Mouse (Mus musculus): Measurements from ENCODE around the gene Pou2f1. TPM values are rescaled to one million over a fixed set of nuclear protein-coding genes. Genes with fewer than 3 reads are reported as not detected.
A peak's percentile ranks its signal among the peaks of the same experiment; 100 is the strongest.

Pou2f1 gene
- total RNA-seq, 2 experiments from 2014 or later = 18.0 to 22.8 TPM

GRCm38 (mm10) chr1:165933915-165934647, 68.4 kb downstream of the Pou2f1 start:
- no peak for TF ChIP-seq CTCF (IDR thresholded peaks at IDR 0.05)
- H3K27ac ChIP-seq = peak overlapping the region; percentile 78
- intact Hi-C loops (cut with DNase I) = no loop called here
- DNase-seq (ENCODE audit: extremely low spot score in 1 of 2, low spot score in 2 of 2) = no peak
- H3K4me3 ChIP-seq = peak overlapping the region; percentile 21

GRCm38 (mm10) chr1:165932842-165933241, 69.6 kb downstream of the Pou2f1 start:
- peak overlapping the region; percentile 21; the same call in 1 of the 2 replicates for H3K4me3 ChIP-seq
- no peak for TF ChIP-seq CTCF (IDR thresholded peaks at IDR 0.05)
- no peak overlapping the region; the same call in 1 of the 2 replicates for H3K27ac ChIP-seq
- intact Hi-C loops (cut with DNase I) = no loop called here
- DNase-seq (ENCODE audit: extremely low spot score in 1 of 2, low spot score in 2 of 2) = no peak

GRCm38 (mm10) chr1:165930510-165930909, 72.0 kb downstream of the Pou2f1 start:
- H3K27ac ChIP-seq = no peak overlapping the region
- H3K4me3 ChIP-seq = no peak overlapping the region
- TF ChIP-seq CTCF (IDR thresholded peaks at IDR 0.05) = no peak
- intact Hi-C loops (cut with DNase I) = no loop called here
- DNase-seq (ENCODE audit: extremely low spot score in 1 of 2, low spot score in 2 of 2) = no peak

- no peak for DNase-seq (ENCODE audit: extremely low spot score in 1 of 2, low spot score in 2 of 2)
- no peak overlapping the region for H3K27ac ChIP-seq
- intact Hi-C loops (cut with DNase I) = no loop called here
- no peak for TF ChIP-seq CTCF (IDR thresholded peaks at IDR 0.05)
- no peak overlapping the region for H3K4me3 ChIP-seq
Observed at GRCm38 (mm10) chr1:165927507-165928279, 74.8 kb downstream of the Pou2f1 start.

GRCm38 (mm10) chr1:165925207-165925606, 77.3 kb downstream of the Pou2f1 start:
- no peak for TF ChIP-seq CTCF (IDR thresholded peaks at IDR 0.05)
- no peak for DNase-seq (ENCODE audit: extremely low spot score in 1 of 2, low spot score in 2 of 2)
- no peak overlapping the region for H3K27ac ChIP-seq
- intact Hi-C loops (cut with DNase I) = no loop called here
- H3K4me3 ChIP-seq = no peak overlapping the region

GRCm38 (mm10) chr1:165922488-165922887, 80.0 kb downstream of the Pou2f1 start:
- intact Hi-C loops (cut with DNase I) = no loop called here
- no peak for TF ChIP-seq CTCF (IDR thresholded peaks at IDR 0.05)
- no peak for DNase-seq (ENCODE audit: extremely low spot score in 1 of 2, low spot score in 2 of 2)
- Histone ChIP-seq H3K27ac (no peak overlapping the region), H3K4me3 (no peak overlapping the region)

- no peak for DNase-seq (ENCODE audit: extremely low spot score in 1 of 2, low spot score in 2 of 2)
- intact Hi-C loops (cut with DNase I) = no loop called here
- no peak overlapping the region for H3K4me3 ChIP-seq
- TF ChIP-seq CTCF (IDR thresholded peaks at IDR 0.05) = no peak; the same call in 1 of the 2 replicates
- no peak overlapping the region for H3K27ac ChIP-seq
Observed at GRCm38 (mm10) chr1:165921026-165921425, 81.5 kb downstream of the Pou2f1 start.

GRCm38 (mm10) chr1:165914416-165914801, 88.1 kb downstream of the Pou2f1 start:
- intact Hi-C loops (cut with DNase I) = loop anchor here (5.0 kb wide), 1 partner anchor 53 kb away; no protein-coding TSS in a partner anchor
- no peak overlapping the region for H3K27ac ChIP-seq
- DNase-seq (ENCODE audit: extremely low spot score in 1 of 2, low spot score in 2 of 2) = no peak

GRCm38 (mm10) chr1:165913720-165914415, 88.6 kb downstream of the Pou2f1 start:
- no peak overlapping the region for H3K27ac ChIP-seq
- intact Hi-C loops (cut with DNase I) = loop anchor here (5.0 kb wide), 1 partner anchor 53 kb away; no protein-coding TSS in a partner anchor
- DNase-seq (ENCODE audit: extremely low spot score in 1 of 2, low spot score in 2 of 2) = no peak

More at GRCm38 (mm10) chr1:165914416-165914801, 88.1 kb downstream of the Pou2f1 start:
- no peak overlapping the region for H3K4me3 ChIP-seq
- no peak for TF ChIP-seq CTCF (IDR thresholded peaks at IDR 0.05)

GRCm38 (mm10) chr1:165909471-165909870, 93.0 kb downstream of the Pou2f1 start:
- intact Hi-C loops (cut with DNase I) = no loop called here
- no peak for DNase-seq (ENCODE audit: extremely low spot score in 1 of 2, low spot score in 2 of 2)
- no peak for TF ChIP-seq CTCF (IDR thresholded peaks at IDR 0.05)
- Histone ChIP-seq H3K27ac (no peak overlapping the region), H3K4me3 (no peak overlapping the region)

More at GRCm38 (mm10) chr1:165913720-165914415, 88.6 kb downstream of the Pou2f1 start:
- no peak overlapping the region for H3K4me3 ChIP-seq
- TF ChIP-seq CTCF (IDR thresholded peaks at IDR 0.05) = no peak

- intact Hi-C loops (cut with DNase I) = no loop called here
- no peak overlapping the region for H3K27ac ChIP-seq
Observed at GRCm38 (mm10) chr1:165908806-165909205, 93.7 kb downstream of the Pou2f1 start.

GRCm38 (mm10) chr1:165908153-165908552, 94.3 kb downstream of the Pou2f1 start:
- DNase-seq (ENCODE audit: extremely low spot score in 1 of 2, low spot score in 2 of 2) = no peak
- Histone ChIP-seq H3K4me3 (no peak overlapping the region), H3K27ac (no peak overlapping the region)
- TF ChIP-seq CTCF (IDR thresholded peaks at IDR 0.05) = no peak
- intact Hi-C loops (cut with DNase I) = no loop called here

More at GRCm38 (mm10) chr1:165908806-165909205, 93.7 kb downstream of the Pou2f1 start:
- DNase-seq (ENCODE audit: extremely low spot score in 1 of 2, low spot score in 2 of 2) = no peak
- TF ChIP-seq CTCF (IDR thresholded peaks at IDR 0.05) = no peak
- H3K4me3 ChIP-seq = no peak overlapping the region
